Mouse (Mus musculus) lung, adult 2 months (tissue): ENCODE data around the gene Nelfa. TPM values are rescaled to one million over a fixed set of nuclear protein-coding genes. Genes with fewer than 3 reads are reported as not detected.
"Not testable (repeated sequence)": the region's sequence is repeated elsewhere in the genome, so short reads cannot be mapped to it uniquely, and the experiment has no call there.

Source experiments
- DNase-seq: peaks from one replicate; pipeline ENCODE4 v3.0.0; 2022
- H3K4me1 ChIP-seq: fragments of 200-500 bp; 2 replicates; pipeline ENCODE4 v1.6.1; 2011; ENCODE audit warnings: low read length; ENCODE audit not compliant: control insufficient read depth, insufficient read depth
- H3K4me3 ChIP-seq: fragments of 200-500 bp; replicated peaks from 2 replicates; pipeline ENCODE3; 2011; ENCODE audit warnings: low read depth, mild to moderate bottlenecking, control low read depth, low read length; ENCODE audit errors: extremely low read depth
- CTCF ChIP-seq: fragments of 200-500 bp; IDR thresholded peaks from 2 replicates; pipeline ENCODE4 v1.5.1; 2011; ENCODE audit warnings: mild to moderate bottlenecking, low read length, control low read depth; ENCODE audit not compliant: insufficient read depth
- POLR2A ChIP-seq: fragments of 200-500 bp; IDR thresholded peaks from 2 replicates; pipeline ENCODE4 v1.6.1; 2011; ENCODE audit warnings: low read depth, mild to moderate bottlenecking, control low read depth, low read length, borderline replicate concordance; ENCODE audit errors: extremely low read depth
- WGBS: fragments of 180-500 bp; shearing (Covaris S2); methylation state at CpG from one replicate; pipeline ENCODE4 v1.1.7; 2018; 5-methylcytosine and 5-hydroxymethylcytosine counted together
- polyA plus RNA-seq: library from polyadenylated mRNA; depleted of rRNA; stranded (reverse); fragments of >200 nt; gene quantifications from 2 replicates; pipeline ENCODE4 v1.2.3, GENCODE M21; 2012; rRNA removed

Nelfa gene
- 28.1 and 34.1 TPM in 2 replicates for polyA plus RNA-seq

DNA sequence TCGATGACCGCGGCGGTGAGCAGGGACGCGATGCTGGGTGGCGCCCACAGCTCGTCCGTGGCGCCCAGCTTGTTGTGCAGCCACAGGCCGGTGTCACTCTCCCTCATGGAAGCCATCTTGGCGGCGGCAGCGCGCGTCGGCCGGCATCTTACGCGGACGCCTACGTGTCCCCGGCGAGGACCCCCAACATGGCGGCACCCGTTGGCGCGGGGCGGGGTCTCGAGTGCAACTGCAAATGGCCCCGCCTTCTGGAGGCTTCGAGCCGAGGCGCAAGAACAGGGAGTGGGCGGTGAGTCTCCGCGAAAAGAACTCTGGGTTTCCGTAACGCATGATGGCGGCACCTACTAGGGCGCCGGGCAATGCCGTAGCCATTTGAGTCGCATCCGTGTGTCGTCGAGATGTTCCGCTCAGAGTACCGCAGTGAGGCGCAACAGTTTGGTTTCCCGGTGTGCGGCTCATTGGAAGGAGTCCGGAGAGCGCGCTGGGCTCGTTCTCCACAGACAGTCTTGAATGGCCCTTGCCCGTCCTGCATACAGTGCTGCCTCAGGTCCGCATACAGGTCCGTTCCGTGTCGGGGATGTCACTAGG lies at the start of gene Nelfa:
Gene Nelfa, minus strand, starts transcription at position 294 of the 588 bp plus-strand sequence.
- peak within 1 kb of the TSS; percentile 98 for H3K4me3 ChIP-seq
- WGBS: under 1% methylated on average over 61 of the region's 61 CpGs
- peaks cover 5% of the 10 kb centered on the region for H3K4me1 ChIP-seq
- peak; percentile 97 for DNase-seq
- peak; percentile 91 for TF ChIP-seq POLR2A
- no peak for TF ChIP-seq CTCF

DNA sequence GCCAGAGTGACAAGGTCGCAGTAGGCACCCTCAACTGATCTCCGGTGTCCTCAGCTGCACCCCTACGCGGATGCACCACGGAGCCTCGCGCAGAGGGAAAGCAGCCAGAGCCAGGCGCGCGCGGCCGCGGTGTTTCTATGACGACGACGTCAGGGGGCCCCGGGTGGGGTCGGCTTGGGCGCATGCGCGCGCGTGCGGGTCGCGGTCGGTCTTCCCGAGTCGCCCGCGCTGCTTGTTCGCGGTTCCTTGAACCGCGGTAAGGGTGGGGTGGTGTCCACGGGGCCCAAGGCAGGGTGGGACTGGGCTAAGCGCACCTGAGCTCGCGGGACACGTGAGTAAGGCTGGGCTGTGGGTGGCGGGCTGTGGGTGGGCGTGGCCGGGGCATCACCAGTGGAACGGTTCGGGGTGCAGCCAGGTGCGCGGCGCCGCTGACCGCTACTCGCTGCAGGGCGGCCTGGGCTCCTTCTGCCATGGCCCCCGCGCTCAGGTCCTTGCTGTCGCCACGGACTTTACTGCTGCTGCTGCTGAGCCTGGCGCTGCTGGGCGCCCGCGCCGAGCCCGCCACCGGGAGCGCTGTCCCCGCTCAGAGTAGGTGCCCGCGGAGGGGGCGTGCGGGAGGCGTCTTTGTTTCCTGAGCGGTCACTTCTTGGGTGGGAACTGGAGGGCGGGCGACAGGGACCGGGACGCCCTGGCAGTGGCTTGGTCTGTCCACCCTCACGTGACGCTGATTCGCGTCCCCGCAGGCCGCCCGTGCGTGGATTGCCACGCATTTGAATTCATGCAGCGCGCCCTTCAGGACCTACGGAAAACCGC lies 47.3 kb upstream of the Nelfa start, which contains the start of gene Gm1673:
Gene Gm1673, plus strand, starts transcription at position 125 of the 813 bp plus-strand sequence.
- peak; percentile 41 for DNase-seq
- peaks cover 3% of the 10 kb centered on the region; the same call in 1 of the 2 replicates for H3K4me1 ChIP-seq
- H3K4me3 ChIP-seq: peak within 1 kb of the TSS; percentile 72
- TF ChIP-seq POLR2A (no peak), CTCF (no peak)
- WGBS: under 1% methylated on average over 88 of the region's 88 CpGs

GRCm38 (mm10) chr5:33982731-33983259 lies 46.6 kb upstream of the Nelfa start:
- DNase-seq: no peak
- peak overlapping the region; percentile 72 for H3K4me3 ChIP-seq
- H3K4me1 ChIP-seq: peaks cover 3% of the 10 kb centered on the region; the same call in 1 of the 2 replicates
- TF ChIP-seq POLR2A (no peak), CTCF (no peak)
- WGBS: 7% methylated on average over 26 of the region's 26 CpGs

- Histone ChIP-seq H3K4me3 (no peak overlapping the region), H3K4me1 (no peaks in the 10 kb centered on the region)
- DNase-seq: no peak
- WGBS: 34% methylated on average over 3 of the region's 3 CpGs
- TF ChIP-seq CTCF (no peak), POLR2A (no peak)
These were observed 40.1 kb upstream of the Nelfa start for GRCm38 (mm10) chr5:33976267-33976666.

DNA sequence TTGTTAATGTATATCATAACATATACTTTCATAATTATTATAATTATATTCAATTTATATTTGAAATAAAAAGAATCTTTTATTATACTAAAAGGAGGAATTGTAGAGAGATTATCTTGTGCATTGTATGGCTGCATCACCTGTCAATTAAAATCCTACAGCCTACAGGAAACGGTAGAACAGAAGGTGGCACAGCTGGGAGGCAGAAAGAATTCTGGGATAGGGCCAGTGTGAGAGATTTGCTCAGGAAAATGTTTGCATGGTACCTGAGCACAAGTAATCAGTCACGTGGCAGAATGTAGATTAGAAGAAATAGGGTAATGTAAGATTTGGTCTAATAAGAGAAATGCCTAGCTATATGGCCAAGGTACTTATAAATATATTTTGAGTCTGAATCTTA lies 38.5 kb upstream of the Nelfa start:
- Histone ChIP-seq H3K4me1 (no peaks in the 10 kb centered on the region), H3K4me3 (no peak overlapping the region)
- WGBS: 56% methylated on average over 2 of the region's 2 CpGs
- no peak for DNase-seq
- no peak for TF ChIP-seq CTCF
- no peak for TF ChIP-seq POLR2A

DNA sequence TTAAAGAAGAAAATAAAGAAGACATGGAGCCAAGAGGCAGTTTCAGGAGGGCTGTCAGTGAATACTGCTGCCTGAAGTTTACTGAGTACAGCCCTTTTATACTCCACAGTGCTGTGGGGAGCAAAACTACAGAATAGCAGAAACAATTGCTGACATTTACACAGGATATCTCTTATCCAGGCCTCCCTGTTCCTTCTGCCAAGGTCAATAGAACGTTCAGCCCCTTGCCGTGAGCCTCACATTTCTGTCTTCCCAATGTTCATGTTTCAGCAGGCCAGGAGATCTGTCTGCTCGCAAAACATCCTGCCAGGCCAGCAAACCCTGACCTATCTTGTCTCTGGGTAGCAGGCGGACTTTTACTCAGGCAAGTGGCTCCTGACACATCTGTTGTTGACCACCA lies 23.2 kb upstream of the Nelfa start:
- no peak for DNase-seq
- no peak overlapping the region for H3K4me3 ChIP-seq
- TF ChIP-seq POLR2A (no peak), CTCF (no peak)
- no peaks in the 10 kb centered on the region for H3K4me1 ChIP-seq
- WGBS: 70% methylated on average over 4 of the region's 4 CpGs

DNA sequence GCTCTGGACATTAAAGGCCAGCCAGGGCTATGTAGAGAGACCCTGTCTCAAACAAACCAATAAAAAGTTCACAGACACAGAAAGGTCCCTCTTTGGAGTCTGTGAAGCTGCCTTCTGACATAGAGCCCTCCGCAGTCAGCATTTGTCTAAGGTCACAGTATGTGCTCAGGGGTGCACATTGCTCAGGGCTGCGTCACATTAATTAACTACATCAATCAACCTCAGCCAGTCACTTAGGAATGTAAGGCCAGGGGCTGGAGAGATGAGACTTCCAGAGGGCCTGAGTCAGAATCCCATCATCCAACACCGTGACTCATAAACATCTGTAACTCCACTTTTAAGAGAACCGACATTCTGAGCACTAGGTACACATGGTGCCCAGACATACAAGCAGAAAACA lies 19.7 kb upstream of the Nelfa start:
- DNase-seq: no peak
- WGBS: 57% methylated on average over 4 of the region's 4 CpGs
- H3K4me1 ChIP-seq: no peaks in the 10 kb centered on the region
- no peak for TF ChIP-seq POLR2A
- no peak for TF ChIP-seq CTCF
- no peak overlapping the region for H3K4me3 ChIP-seq

- H3K4me1 ChIP-seq: no peaks in the 10 kb centered on the region
- DNase-seq: peak; percentile 75
- 29% methylated on average over 10 of the region's 10 CpGs for WGBS
- H3K4me3 ChIP-seq: no peak overlapping the region
- peak; percentile 89 for TF ChIP-seq CTCF
- no peak for TF ChIP-seq POLR2A
These were observed 18.1 kb upstream of the Nelfa start for GRCm38 (mm10) chr5:33954354-33954753.

- no peak for DNase-seq
- no peaks in the 10 kb centered on the region for H3K4me1 ChIP-seq
- WGBS: 83% methylated on average over 17 of the region's 17 CpGs
- no peak for TF ChIP-seq CTCF
- no peak for TF ChIP-seq POLR2A
- no peak overlapping the region for H3K4me3 ChIP-seq
These were observed 17.4 kb upstream of the Nelfa start for GRCm38 (mm10) chr5:33953471-33954185.

DNA sequence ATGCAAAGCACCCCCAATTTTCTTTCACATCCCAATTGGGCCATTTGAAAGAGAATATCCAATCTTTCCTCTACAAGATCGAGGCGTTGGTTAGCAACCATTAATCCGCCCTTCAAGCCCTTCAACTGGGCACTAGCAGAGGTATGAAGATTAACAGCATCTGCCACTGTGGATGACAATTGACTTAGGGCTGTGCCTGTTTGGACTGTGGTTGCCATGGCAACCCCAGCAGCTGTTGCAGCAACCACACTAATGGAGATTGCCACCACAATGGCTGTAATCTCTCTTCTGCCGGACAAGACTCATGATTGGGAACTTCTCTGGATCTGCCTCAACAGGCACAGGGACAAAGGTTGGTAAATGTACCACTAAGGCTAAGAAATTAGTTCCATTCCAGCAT lies 12.1 kb upstream of the Nelfa start:
- WGBS: 89% methylated on average over 4 of the region's 4 CpGs
- H3K4me1 ChIP-seq: no peaks in the 10 kb centered on the region
- H3K4me3 ChIP-seq: no peak overlapping the region
- no peak for DNase-seq
- TF ChIP-seq CTCF (no peak), POLR2A (no peak)

DNA sequence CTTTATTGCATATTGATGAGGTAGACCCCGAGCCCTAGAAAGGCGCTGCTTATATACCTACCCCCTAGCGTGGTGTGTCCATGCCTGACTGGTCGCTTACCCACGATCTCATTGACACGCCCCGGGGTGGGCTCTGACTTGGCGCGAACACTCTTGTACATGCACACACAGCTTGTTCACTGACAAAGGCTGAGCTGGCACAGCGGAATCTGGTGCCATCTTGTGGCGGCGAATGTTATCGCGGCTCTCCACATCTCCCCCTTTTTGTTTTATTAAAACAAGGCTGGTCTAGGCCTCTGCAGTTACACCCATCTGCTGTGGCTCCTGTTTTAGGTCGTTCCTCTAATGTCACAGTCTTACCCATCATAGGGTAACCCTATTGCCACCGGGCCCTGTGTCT lies 10.8 kb upstream of the Nelfa start:
- 84% methylated on average over 16 of the region's 16 CpGs for WGBS

More for the DNA sequence above, 10.8 kb upstream of the Nelfa start:
- H3K4me3 ChIP-seq, H3K4me1 ChIP-seq, DNase-seq: not testable (repeated sequence)
